Mouse (Mus musculus): ENCODE results near the gene Olfr263.
A peak's percentile ranks its signal among the peaks of the same experiment; 100 is the strongest.

The Olfr263 gene

GRCm38 (mm10) chr13:21170431-21171155 is 41.2 kb downstream of the Olfr263 start:
- DNase-seq, result no peak

- DNase-seq, result no peak
Observed at GRCm38 (mm10) chr13:21171156-21171530, 41.7 kb downstream of the Olfr263 start.

- no peak for DNase-seq
Observed at GRCm38 (mm10) chr13:21171600-21172150, 42.2 kb downstream of the Olfr263 start.

- peak; percentile 60 for DNase-seq
Observed at GRCm38 (mm10) chr13:21172241-21173027, 43.0 kb downstream of the Olfr263 start.

GRCm38 (mm10) chr13:21173072-21173471 is 43.6 kb downstream of the Olfr263 start:
- DNase-seq, result peak; percentile 66

GRCm38 (mm10) chr13:21176733-21177132 is 47.3 kb downstream of the Olfr263 start:
- no peak for DNase-seq

- DNase-seq, result no peak
Observed at GRCm38 (mm10) chr13:21177657-21178056, 48.2 kb downstream of the Olfr263 start.

- DNase-seq, result no peak
Observed at GRCm38 (mm10) chr13:21178364-21178763, 48.9 kb downstream of the Olfr263 start.

GRCm38 (mm10) chr13:21179367-21179723 is 49.9 kb downstream of the Olfr263 start, which contains the start of gene Trim27:
Trim27 (plus strand) TSS chr13:21179445.
- peak; percentile 34 for DNase-seq

GRCm38 (mm10) chr13:21179724-21180550 is 50.5 kb downstream of the Olfr263 start:
- DNase-seq, result peak; percentile 90

- no peak for DNase-seq
Observed at GRCm38 (mm10) chr13:21180551-21181530, 51.4 kb downstream of the Olfr263 start.

GRCm38 (mm10) chr13:21181996-21182395 is 52.6 kb downstream of the Olfr263 start:
- no peak for DNase-seq

- DNase-seq, result no peak
Observed at GRCm38 (mm10) chr13:21183066-21183465, 53.6 kb downstream of the Olfr263 start.

GRCm38 (mm10) chr13:21183661-21184060 is 54.2 kb downstream of the Olfr263 start:
- no peak for DNase-seq

- DNase-seq, result no peak
Observed at GRCm38 (mm10) chr13:21185521-21185920, 56.1 kb downstream of the Olfr263 start.
